Mouse (Mus musculus) kidney, adult 2 months (tissue): ENCODE data around the gene Mttp. TPM values are rescaled to one million over a fixed set of nuclear protein-coding genes. Genes with fewer than 3 reads are reported as not detected.

Source experiments
- DNase-seq: peaks from one replicate; pipeline ENCODE4 v3.0.0; 2021
- H3K27ac ChIP-seq: fragments of 200-500 bp; 2 replicates; pipeline ENCODE4 v1.5.1; 2012; ENCODE audit warnings: low read depth, low read length, control low read depth, inconsistent platforms; ENCODE audit not compliant: insufficient read depth
- H3K27me3 ChIP-seq: fragments of 200-500 bp; replicated peaks from 2 replicates; pipeline ENCODE4 v1.6.1; 2012; ENCODE audit warnings: mild to moderate bottlenecking, moderate library complexity, low read length, inconsistent platforms; ENCODE audit not compliant: control insufficient read depth, insufficient read depth
- H3K36me3 ChIP-seq: fragments of 200-500 bp; 2 replicates; pipeline ENCODE4 v1.6.1; 2012; ENCODE audit warnings: mild to moderate bottlenecking, moderate library complexity, low read length, inconsistent platforms; ENCODE audit not compliant: control insufficient read depth, insufficient read depth
- H3K4me1 ChIP-seq: fragments of 200-500 bp; 2 replicates; pipeline ENCODE4 v1.6.1; 2011; ENCODE audit warnings: low read length; ENCODE audit not compliant: control insufficient read depth, insufficient read depth
- H3K4me3 ChIP-seq: fragments of 200-500 bp; 2 replicates; pipeline ENCODE4 v1.5.1; 2011; ENCODE audit warnings: mild to moderate bottlenecking, low read depth, low read length, control low read depth; ENCODE audit not compliant: insufficient read depth
- CTCF ChIP-seq: fragments of 200-500 bp; conservative IDR thresholded peaks from 2 replicates; pipeline ENCODE4 v1.5.1; 2011; ENCODE audit warnings: low read depth, mild to moderate bottlenecking, control low read depth, low read length, moderate library complexity, mixed read lengths; ENCODE audit not compliant: insufficient read depth, insufficient read length
- POLR2A ChIP-seq: fragments of 200-500 bp; IDR thresholded peaks from one replicate; pipeline ENCODE4 v1.6.1; 2011; ENCODE audit warnings: low read depth, low read length, control low read depth
- WGBS: fragments of 180-500 bp; shearing (Covaris S2); methylation state at CpG from one replicate; pipeline ENCODE4 v1.1.7; 2018; 5-methylcytosine and 5-hydroxymethylcytosine counted together
- polyA plus RNA-seq: library from polyadenylated mRNA; depleted of rRNA; stranded (reverse); fragments of >200 nt; gene quantifications from 2 replicates; pipeline ENCODE4 v1.2.3, GENCODE M21; 2012

The Mttp gene
- polyA plus RNA-seq, 1 experiment, result 6.9 TPM

DNA sequence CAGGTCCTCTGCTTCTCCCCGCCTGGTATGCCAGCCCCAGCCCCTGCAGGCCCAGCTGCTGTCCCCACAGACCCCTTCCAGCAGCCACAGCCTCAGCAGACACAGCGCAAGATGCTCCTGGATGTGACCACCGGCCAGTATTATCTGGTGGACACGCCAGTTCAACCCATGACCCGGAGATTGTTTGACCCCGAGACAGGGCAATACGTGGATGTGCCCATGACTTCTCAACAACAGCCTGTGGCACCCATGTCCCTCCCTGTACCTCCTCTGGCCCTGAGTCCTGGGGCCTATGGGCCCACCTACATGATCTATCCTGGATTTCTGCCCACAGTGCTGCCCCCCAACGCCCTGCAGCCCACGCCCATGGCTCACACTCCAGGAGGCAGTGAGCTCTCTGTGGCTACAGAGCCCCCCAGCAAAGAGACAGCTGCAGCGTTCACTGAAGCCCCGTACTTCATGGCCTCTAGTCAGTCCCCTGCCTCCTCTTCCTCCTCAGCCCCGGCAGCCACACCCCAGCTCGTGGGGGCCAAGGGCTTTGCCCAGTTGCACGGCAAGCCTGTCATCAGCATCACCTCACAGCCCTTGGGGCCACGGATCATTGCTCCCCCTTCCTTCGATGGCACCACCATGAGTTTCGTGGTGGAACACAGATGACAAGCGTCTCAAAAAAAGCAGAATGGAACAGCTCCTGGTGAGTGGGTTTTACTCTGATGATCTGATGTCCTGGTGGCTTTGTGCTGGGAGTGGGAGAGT, 74.8 kb downstream of the Mttp start:
- WGBS, result 71% methylated on average over 18 of the region's 18 CpGs
- H3K27me3 ChIP-seq, result no peaks in the 10 kb centered on the region
- no peaks in the 10 kb centered on the region for H3K36me3 ChIP-seq
- TF ChIP-seq POLR2A (no peak), CTCF (no peak)
- no peak overlapping the region for H3K4me3 ChIP-seq
- H3K27ac ChIP-seq, result no peak overlapping the region
- no peak for DNase-seq
- H3K4me1 ChIP-seq, result no peaks in the 10 kb centered on the region

DNA sequence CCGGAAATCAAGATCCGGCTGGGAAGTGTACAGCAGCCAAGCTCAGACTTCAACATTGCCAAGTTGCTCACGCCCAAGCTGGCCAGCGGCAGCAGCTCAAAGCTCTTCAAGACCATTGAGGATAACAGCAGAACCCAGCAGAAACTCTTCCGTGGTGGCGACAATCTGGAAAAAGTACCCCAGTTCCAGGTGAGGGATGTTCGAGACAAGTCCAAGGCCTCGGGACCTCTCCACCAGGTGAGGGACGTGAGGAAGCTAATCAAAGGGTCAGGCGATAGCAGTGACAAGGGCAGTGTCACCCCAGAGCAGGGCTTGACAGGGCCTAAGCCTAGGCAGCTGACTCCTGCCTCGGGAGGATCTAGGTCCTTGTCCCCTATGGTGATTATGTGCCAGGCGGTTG, 76.7 kb downstream of the Mttp start:
- TF ChIP-seq POLR2A (no peak), CTCF (no peak)
- Histone ChIP-seq H3K4me3 (no peak overlapping the region), H3K27me3 (no peaks in the 10 kb centered on the region), H3K4me1 (no peaks in the 10 kb centered on the region), H3K36me3 (no peaks in the 10 kb centered on the region), H3K27ac (no peak overlapping the region)
- no peak for DNase-seq
- WGBS, result 98% methylated on average over 12 of the region's 12 CpGs

DNA sequence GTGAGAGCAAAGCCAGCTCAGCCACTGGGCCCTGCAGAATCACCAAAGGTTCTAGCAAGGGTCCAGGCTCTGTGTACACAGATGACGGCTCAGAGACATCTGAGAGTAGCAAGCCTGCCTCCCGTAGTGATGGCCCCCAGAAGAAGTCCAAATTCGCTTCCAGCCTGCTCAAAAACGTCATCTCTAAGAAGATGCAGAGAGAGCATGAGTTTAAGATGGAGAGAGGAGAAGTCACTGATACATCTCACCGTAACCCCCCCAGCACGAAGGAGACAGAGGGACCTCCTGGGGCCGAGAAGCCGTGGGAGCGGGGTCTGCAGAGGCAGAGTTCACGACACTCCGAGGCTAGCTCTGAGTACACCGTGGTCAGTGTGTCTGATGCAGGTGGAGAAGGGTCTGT, 77.5 kb downstream of the Mttp start, which contains the start of gene Gm5105:
TSS of gene Gm5105 (minus strand) at position 101 of the 400 bp plus-strand sequence.
- no peak for TF ChIP-seq POLR2A
- TF ChIP-seq CTCF, result no peak
- Histone ChIP-seq H3K36me3 (no peaks in the 10 kb centered on the region), H3K27ac (no peak within 1 kb of the TSS), H3K4me3 (no peak within 1 kb of the TSS), H3K4me1 (no peaks in the 10 kb centered on the region), H3K27me3 (no peaks in the 10 kb centered on the region)
- 92% methylated on average over 12 of the region's 12 CpGs for WGBS
- no peak for DNase-seq

DNA sequence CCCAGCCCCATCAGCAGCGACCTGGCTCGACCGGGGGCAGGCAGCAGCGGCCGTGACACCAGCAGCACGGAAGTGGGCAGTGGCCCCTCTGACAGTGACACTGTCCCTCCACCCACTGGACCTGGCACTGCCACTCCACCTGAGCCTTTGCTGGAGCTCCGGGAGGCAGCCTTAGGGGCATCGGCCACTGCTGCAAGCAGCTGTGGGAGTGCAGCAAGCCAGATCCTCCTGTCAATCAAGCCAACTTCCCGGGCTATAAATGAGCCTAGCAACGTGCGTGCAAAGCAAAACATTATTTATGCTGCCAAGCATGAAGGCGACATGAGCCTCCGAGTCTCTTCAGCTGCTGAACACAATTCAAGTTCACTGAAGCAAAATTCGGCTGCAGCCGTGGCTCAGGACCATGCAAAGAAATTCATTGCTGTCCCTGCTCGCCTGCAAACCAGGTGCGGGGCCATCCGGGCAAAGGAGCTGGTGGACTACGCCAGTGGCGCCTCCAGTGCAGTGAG, 78.4 kb downstream of the Mttp start:
- TF ChIP-seq POLR2A (no peak), CTCF (no peak)
- DNase-seq, result peak; percentile 3
- H3K4me3 ChIP-seq, result no peak overlapping the region
- WGBS, result 27% methylated on average over 20 of the region's 20 CpGs
- H3K36me3 ChIP-seq, result no peaks in the 10 kb centered on the region
- H3K27me3 ChIP-seq, result no peaks in the 10 kb centered on the region
- no peak overlapping the region for H3K27ac ChIP-seq
- H3K4me1 ChIP-seq, result no peaks in the 10 kb centered on the region

DNA sequence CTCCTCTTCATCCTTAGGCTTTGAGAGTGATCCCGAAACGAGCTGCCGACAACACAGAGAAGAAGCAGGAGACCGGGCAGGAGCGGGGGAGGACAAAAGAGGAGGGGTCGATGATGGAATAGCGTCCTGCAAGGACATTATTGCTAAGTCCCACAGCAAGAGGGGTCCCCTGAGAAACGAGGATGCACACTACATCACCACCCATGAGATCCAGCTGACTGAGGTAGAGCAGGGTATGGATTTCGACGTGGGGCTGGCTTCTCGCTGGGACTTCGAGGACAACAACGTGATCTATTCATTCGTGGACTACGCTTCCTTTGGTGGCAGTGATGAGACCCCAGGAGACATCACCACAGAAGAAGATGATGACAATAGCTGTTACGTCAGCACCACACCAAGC, 78.8 kb downstream of the Mttp start:
- no peaks in the 10 kb centered on the region for H3K36me3 ChIP-seq
- no peak overlapping the region for H3K4me3 ChIP-seq
- no peaks in the 10 kb centered on the region for H3K27me3 ChIP-seq
- H3K27ac ChIP-seq, result no peak overlapping the region
- H3K4me1 ChIP-seq, result no peaks in the 10 kb centered on the region
- DNase-seq, result no peak
- TF ChIP-seq CTCF (no peak), POLR2A (no peak)
- WGBS, result 53% methylated on average over 16 of the region's 16 CpGs

DNA sequence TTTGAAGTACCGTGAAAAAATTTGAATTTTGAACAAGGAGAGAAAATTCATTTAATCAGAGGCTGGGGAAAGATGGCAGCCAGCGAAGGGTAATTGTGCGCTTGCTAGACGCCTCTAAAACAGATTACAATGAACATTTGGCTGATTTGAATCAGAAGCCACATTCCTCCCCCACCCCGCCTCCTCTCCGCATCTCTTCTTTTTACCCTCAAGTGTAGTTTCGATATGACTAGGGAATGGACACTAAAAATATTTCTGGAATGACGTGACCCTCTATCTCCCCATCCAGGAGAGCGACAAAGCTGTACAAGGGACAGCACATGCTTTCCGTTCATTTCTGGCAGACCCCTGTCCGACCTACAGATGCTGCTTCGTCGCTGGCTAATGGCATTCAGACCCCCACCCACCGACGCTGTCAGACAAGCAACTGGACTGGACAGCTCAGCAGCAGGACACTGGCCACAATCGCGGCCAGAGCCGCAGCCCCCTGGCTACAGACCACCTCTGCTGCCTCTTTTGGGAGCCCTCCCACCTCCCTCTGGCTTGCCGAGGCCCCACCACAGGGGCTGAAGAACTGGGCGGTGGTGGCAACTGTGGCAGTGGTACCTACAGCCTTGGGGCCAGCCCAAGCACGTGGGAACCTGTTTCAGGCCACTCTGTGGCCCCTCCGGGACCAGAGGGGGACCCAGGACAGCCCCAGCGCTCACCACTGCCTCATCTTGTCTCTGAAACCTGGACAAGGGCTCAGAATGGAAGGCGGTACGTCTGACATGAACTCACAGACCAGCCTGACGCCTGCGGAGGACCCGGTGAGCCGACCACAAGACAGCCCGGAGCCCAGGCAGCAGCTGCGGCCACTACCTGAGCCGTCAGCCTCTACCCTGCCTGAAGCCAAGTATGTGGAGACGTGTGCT, 79.8 kb downstream of the Mttp start, which contains the start of gene 1110002E22Rik:
TSS of gene 1110002E22Rik (plus strand) at position 321 of the 914 bp plus-strand sequence.
- H3K4me1 ChIP-seq, result no peaks in the 10 kb centered on the region
- 80% methylated on average over 33 of the region's 33 CpGs for WGBS
- H3K36me3 ChIP-seq, result no peaks in the 10 kb centered on the region
- DNase-seq, result no peak
- no peaks in the 10 kb centered on the region for H3K27me3 ChIP-seq
- no peak within 1 kb of the TSS for H3K4me3 ChIP-seq
- no peak within 1 kb of the TSS for H3K27ac ChIP-seq
- TF ChIP-seq CTCF, result no peak
- TF ChIP-seq POLR2A, result no peak

DNA sequence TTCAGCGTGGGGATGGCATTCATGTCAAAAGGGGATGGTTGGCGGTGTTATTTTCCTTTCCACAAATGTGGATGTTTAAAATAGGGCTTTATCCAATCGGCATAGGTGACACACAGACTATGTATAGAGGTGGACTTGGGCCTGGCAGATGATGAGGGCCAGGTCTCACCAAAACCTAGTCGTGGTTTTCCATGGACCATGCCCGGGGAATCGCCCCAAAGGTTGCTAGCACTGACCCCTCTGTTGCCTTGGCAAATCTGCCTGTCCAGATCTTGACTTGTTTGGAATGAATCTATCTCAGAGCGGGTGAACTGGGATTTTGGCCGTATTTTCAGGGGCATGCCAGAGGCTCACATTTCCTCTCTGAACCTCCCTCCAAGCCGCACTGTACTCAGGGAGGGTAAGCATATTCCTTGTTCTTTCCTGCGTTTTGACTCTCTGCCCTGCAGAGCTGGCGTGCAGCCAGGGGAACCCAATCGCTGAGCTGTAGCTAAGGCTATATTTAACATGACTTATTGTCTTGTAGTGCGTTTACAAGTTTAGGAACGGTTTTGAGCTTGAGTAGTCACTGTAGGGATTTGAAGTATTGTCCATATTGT, 80.9 kb downstream of the Mttp start:
- Histone ChIP-seq H3K4me1 (no peaks in the 10 kb centered on the region), H3K27me3 (no peaks in the 10 kb centered on the region), H3K4me3 (no peak overlapping the region), H3K27ac (no peak overlapping the region), H3K36me3 (no peaks in the 10 kb centered on the region)
- TF ChIP-seq POLR2A (no peak), CTCF (no peak)
- WGBS, result 25% methylated on average over 14 of the region's 14 CpGs
- peak; percentile 29 for DNase-seq
